Mouse (Mus musculus) erythroblast, embryonic 14.5 days (primary cell): ENCODE results near the gene Trabd2b. TPM values are rescaled to one million over a fixed set of nuclear protein-coding genes. Genes with fewer than 3 reads are reported as not detected.

Source experiments
- H3K27me3 ChIP-seq: 2 replicates; pipeline ENCODE4 v1.6.1; 2012; ENCODE audit warnings: inconsistent platforms; ENCODE audit not compliant: control insufficient read depth
- H3K36me3 ChIP-seq: 2 replicates; pipeline ENCODE4 v1.6.1; 2012; ENCODE audit warnings: mild to moderate bottlenecking, inconsistent platforms; ENCODE audit not compliant: control insufficient read depth
- H3K4me1 ChIP-seq: 2 replicates; pipeline ENCODE4 v1.6.1; 2012; ENCODE audit warnings: inconsistent platforms; ENCODE audit not compliant: control insufficient read depth
- H3K4me3 ChIP-seq: replicated peaks from 2 replicates; pipeline ENCODE3; 2012; ENCODE audit warnings: moderate library complexity, mild to moderate bottlenecking, inconsistent platforms
- H3K9me3 ChIP-seq: 2 replicates; pipeline ENCODE4 v1.6.1; 2012; ENCODE audit warnings: low read length, inconsistent platforms, mixed read lengths; ENCODE audit not compliant: control insufficient read depth
- GATA1 ChIP-seq: IDR thresholded peaks from 2 replicates; pipeline ENCODE4 v1.6.1; 2012; ENCODE audit warnings: low read length, inconsistent platforms, mixed read lengths
- TAL1 ChIP-seq: IDR thresholded peaks from 3 replicates; pipeline ENCODE4 v1.6.1; 2012; ENCODE audit warnings: low read length, inconsistent platforms, mixed read lengths
- polyA plus RNA-seq: library from polyadenylated mRNA; stranded (reverse); fragments of >175 nt; gene quantifications from 2 replicates; pipeline ENCODE4 v1.2.3, GENCODE M21; 2012

Gene Trabd2b
- polyA plus RNA-seq, 1 experiment, result not detected

DNA sequence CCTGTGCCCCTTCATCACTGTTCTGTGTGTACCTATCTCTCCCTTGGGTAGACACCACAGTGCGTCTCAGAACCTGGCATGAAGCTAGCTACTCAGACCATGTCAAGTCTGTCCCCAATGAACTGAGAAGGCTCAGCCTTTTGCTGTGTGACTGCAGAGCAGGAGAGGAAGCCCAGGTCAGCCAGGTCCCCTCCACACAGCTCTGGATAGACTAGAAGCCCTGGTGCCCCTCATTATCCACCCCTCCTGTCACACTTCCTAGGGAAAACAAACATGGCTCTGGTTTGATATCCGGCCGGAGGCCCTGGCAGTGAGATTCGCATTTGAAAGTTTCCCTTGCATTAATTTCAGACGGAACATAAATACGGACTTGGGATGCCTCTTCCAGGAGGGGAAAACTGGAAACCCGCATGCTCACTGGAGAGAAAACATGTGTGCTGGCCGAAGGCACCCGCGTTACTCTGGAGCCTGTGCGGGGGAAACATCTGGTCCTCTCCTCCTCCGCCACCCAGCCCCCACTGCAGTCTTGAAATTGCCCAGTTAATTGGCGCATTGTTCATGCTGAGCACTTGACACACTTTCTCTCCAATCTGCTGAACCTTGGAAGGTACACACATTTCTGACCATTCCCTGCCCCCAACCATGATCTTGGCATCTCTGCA lies 187.2 kb downstream of the Trabd2b start:
- TF ChIP-seq GATA1 (no peak), TAL1 (no peak)
- Histone ChIP-seq H3K4me3 (no peak overlapping the region), H3K4me1 (no peaks in the 10 kb centered on the region), H3K27me3 (no peaks in the 10 kb centered on the region), H3K9me3 (no peaks in the 10 kb centered on the region), H3K36me3 (no peaks in the 10 kb centered on the region)

DNA sequence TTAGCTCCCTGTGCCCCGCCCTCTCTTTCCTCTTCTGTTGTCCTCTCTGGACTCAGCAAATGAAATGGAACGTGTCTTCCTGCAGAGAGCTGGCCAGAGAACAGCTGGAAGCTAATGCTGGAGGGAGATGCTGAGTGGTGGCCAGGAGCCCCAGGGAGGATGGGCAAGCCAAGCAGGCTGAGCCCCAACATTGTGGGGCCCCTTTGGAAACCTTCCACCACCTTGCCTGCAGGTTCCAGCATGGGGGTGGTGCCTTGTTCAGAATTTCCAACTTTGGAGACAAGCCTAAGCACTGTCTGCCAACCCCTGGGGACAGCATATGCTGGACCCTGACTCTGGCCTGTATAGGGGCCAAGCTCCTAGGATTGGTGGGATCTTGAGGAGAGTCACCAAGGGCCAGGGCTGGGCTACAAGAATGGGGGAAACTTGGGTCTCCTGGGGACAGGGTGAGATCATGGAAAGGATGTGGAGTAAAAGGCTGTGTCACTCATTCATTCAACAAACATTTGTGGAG lies 188.7 kb downstream of the Trabd2b start:
- Histone ChIP-seq H3K4me3 (no peak overlapping the region), H3K4me1 (no peaks in the 10 kb centered on the region), H3K9me3 (no peaks in the 10 kb centered on the region), H3K27me3 (no peaks in the 10 kb centered on the region), H3K36me3 (no peaks in the 10 kb centered on the region)
- no peak for TF ChIP-seq GATA1
- TF ChIP-seq TAL1, result no peak

DNA sequence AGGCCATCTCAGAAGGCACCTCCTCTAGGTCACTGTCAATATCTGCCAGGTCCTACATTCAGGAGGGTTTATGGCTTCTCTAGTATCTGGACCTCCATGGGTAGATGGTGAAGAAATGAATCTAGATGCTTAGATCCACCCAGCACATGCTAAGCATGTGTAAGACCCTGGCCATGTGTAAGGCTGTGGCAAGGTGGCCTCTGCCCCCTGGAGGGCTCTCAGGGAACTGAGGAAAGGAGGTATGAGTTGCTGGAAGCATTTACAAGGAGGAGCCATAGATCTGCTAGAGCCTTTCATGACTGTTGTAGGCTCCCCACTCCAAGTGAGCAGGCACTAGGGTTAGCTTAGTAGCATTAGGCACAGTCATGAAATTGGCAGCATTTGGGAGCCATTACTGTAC lies 192.6 kb downstream of the Trabd2b start:
- TF ChIP-seq GATA1 (no peak), TAL1 (no peak)
- H3K36me3 ChIP-seq, result no peaks in the 10 kb centered on the region
- no peaks in the 10 kb centered on the region for H3K27me3 ChIP-seq
- no peak overlapping the region for H3K4me3 ChIP-seq
- H3K9me3 ChIP-seq, result no peaks in the 10 kb centered on the region
- H3K4me1 ChIP-seq, result no peaks in the 10 kb centered on the region

DNA sequence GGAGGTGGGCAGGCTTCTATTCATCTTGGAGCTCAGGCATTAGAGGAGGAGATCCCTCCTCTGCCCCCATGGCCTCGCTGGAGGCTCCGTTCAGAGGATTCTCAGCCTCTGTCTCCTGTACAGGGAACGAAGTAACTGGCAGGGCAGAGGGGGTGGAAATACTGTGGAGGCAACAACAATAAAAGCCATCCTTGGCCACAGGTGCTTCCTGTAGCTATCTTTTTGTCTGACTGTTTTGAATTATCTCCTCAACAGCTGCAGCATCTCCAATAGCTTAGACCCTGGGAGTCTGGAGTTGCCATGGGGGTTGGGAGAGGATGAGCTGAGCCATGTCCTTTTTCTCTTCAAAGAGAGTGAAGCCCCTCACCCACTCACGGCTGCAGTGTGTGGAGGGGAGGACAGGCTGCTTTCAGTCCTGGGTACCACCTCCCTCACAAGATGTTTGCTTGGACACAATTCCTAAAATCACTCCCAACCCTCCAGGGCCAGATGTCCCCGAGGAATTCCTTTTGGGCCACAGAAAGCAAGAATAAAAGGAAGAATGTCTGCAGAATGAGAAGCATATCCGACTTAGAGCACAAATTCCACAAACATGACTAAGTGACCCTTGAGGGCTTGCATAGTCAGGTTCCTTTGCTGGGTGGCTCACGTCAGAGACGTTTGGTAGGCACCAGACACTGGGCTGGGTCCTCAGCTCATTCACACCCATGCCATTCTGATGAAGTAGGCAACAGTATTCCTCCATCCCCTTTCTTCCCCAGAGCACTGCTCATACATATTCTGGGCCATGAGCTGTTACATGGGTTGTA lies 194.9 kb downstream of the Trabd2b start:
- TF ChIP-seq GATA1 (no peak), TAL1 (no peak)
- no peaks in the 10 kb centered on the region for H3K36me3 ChIP-seq
- H3K9me3 ChIP-seq, result no peaks in the 10 kb centered on the region
- no peak overlapping the region for H3K4me3 ChIP-seq
- H3K4me1 ChIP-seq, result no peaks in the 10 kb centered on the region
- H3K27me3 ChIP-seq, result no peaks in the 10 kb centered on the region

DNA sequence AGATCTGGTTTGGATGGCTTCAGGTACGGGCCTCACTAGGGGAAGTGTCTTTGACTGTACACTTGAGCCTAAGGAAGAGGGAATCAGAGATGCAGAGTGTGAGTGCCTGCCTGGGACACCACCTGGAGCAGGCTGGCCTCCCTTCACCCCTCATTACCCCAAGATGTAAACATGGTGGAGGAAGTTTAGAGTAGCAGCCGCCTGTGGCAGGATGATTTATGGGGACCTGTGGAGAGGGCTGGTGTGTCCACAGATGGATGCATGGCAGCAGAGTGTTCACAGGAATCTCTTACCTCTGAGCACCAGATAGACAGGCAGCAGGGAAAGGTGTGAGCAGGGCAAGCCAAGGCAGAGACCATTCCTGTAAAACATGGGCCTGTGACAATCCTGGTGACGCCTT lies 199.1 kb downstream of the Trabd2b start:
- Histone ChIP-seq H3K4me3 (no peak overlapping the region), H3K4me1 (no peaks in the 10 kb centered on the region), H3K27me3 (no peaks in the 10 kb centered on the region), H3K9me3 (no peaks in the 10 kb centered on the region), H3K36me3 (no peaks in the 10 kb centered on the region)
- TF ChIP-seq GATA1 (no peak), TAL1 (no peak)

DNA sequence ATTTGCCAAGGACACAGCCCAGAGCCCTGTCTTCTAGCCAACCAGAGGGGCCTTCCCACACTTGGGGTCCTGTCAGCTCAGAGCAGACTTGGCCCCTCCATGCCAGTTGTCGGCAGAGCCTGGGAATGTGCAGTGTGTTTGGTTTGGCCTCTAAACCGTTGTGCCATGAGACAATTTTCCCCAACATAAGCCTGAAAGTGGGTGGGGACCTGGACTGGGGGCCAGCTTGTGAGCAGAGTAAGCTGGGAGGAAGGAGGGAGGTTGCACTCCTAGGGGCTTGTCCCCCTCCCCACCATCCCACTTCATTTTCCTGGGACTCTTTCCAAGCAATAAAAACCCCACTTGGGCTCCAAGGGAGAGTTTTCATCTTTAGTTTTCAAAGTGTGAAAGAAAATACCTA lies 201.3 kb downstream of the Trabd2b start:
- H3K27me3 ChIP-seq, result no peaks in the 10 kb centered on the region
- TF ChIP-seq GATA1 (no peak), TAL1 (no peak)
- H3K36me3 ChIP-seq, result no peaks in the 10 kb centered on the region
- H3K4me3 ChIP-seq, result no peak overlapping the region
- H3K4me1 ChIP-seq, result no peaks in the 10 kb centered on the region
- H3K9me3 ChIP-seq, result no peaks in the 10 kb centered on the region

DNA sequence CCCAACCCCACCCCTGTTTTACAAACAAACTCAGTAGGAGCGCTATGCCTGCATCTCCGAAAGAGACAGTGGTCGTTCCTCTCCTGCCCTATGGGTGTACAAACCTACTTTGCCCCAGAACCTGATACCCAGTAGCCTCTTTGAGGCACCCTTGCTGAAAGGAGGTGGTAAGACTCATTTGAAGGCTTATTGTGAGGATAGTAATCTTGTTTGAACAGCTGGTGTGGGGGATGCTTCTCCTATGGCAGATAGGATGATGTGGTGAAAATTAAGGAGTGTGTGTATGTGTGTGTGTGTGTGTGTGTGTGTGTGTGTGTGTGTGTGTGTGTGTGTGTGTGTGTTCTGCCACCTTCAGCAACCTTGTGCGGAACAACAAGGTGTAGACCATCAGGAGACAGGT lies 202.8 kb downstream of the Trabd2b start:
- H3K27me3 ChIP-seq, result no peaks in the 10 kb centered on the region
- H3K4me1 ChIP-seq, result no peaks in the 10 kb centered on the region
- H3K4me3 ChIP-seq, result no peak overlapping the region
- H3K9me3 ChIP-seq, result no peaks in the 10 kb centered on the region
- no peaks in the 10 kb centered on the region for H3K36me3 ChIP-seq
- no peak for TF ChIP-seq TAL1

DNA sequence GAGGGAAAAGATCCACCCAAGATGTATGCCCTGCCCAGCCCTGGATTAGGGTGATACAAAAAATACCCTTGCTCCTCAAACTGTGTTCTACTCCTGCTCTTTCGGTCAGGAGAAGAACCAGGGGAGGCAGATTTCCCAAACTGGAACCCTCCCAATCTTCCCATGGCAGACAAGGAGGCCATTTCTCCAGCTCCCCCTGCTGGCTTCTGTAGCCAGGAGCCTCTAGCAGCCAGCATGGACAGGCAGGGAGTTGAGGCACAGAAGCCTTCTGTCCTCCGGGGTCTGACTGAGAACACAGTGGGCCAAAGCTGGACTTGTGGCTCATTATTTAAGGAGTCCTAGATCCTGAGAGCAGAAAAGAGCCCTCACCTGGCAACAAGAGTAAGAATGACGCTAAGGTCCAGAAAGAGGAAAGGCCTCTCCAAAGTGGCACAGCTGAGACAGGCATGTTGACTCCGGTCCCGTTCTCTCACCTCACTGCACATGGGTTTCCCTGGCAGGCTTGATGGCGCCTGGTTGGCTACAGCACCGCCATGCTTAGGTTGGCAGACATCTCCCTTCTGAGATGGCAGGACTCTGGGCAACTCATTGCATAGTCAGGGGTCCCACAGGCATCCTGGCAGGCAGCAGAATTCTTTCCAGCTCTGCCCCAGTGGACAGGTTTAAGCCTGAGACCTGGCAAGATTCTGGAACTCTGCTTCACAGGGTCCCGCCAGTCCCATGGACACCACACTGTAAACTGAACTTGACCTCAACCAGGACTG lies 204.8 kb downstream of the Trabd2b start:
- TF ChIP-seq TAL1 (no peak), GATA1 (no peak)
- Histone ChIP-seq H3K4me1 (no peaks in the 10 kb centered on the region), H3K4me3 (no peak overlapping the region), H3K36me3 (no peaks in the 10 kb centered on the region), H3K27me3 (no peaks in the 10 kb centered on the region), H3K9me3 (no peaks in the 10 kb centered on the region)

DNA sequence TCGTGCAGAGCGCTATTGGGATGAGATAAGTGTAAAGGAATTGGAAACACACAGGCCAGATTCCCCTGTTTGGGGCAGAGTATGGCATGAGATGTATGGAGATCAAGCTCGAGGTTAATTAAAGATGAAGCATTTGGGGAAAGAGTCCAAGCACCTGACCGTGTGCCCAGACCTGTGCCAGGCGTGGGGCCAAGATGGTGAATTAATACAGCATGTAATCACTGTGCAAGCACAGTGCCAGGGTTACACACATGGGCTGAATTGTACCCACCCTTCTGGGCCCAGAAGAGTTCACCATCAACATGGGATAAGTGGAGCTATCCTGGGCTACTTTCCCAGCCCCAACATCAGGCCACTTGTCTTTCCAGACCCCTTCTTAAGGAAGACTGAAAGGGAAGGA lies 205.5 kb downstream of the Trabd2b start:
- Histone ChIP-seq H3K27me3 (no peaks in the 10 kb centered on the region), H3K36me3 (no peaks in the 10 kb centered on the region), H3K9me3 (no peaks in the 10 kb centered on the region), H3K4me3 (no peak overlapping the region), H3K4me1 (no peaks in the 10 kb centered on the region)
- TF ChIP-seq GATA1 (no peak), TAL1 (no peak)
